Mouse (Mus musculus) bone marrow, adult 2 months (tissue): ENCODE measurements at regions not wholly inside any gene's neighbourhood (a gene's known extent, or its start where the extent isn't known, plus 50 kb on each side); places are given as distances from the start of the nearest gene placed in this dataset.

Source experiments
- CTCF ChIP-seq: fragments of 200-500 bp; IDR thresholded peaks from 2 replicates; pipeline ENCODE4 v1.5.1; 2011; ENCODE audit warnings: low read length, control low read depth; ENCODE audit not compliant: control insufficient read depth, insufficient read depth
- POLR2A ChIP-seq: fragments of 200-500 bp; IDR thresholded peaks from 2 replicates; pipeline ENCODE4 v1.6.1; 2011; ENCODE audit warnings: low read depth, mild to moderate bottlenecking, control low read depth, low read length, borderline replicate concordance; ENCODE audit not compliant: control insufficient read depth

GRCm38 (mm10) chr3:131026336-131026735, 83.9 kb upstream of the Lef1 start:
- TF ChIP-seq CTCF: no peak
- TF ChIP-seq POLR2A: no peak
